Mouse (Mus musculus) heart, embryonic 16.5 days (tissue): ENCODE results near the gene Habp2. TPM values are rescaled to one million over a fixed set of nuclear protein-coding genes. Genes with fewer than 3 reads are reported as not detected.

Source experiments
- ATAC-seq: fragments of 200-750 bp; cut with Nextera tagmentation; replicated peaks from 2 replicates; pipeline ENCODE4 v1.8.0; 2017; ENCODE audit warnings: moderate number of reproducible peaks; ENCODE audit not compliant: insufficient read depth, low FRiP score; ENCODE audit errors: extremely low read depth
- H3K27ac ChIP-seq: fragments of 300-500 bp; sonication (generic); 2 replicates; pipeline ENCODE4 v1.5.1; 2014; ENCODE audit warnings: mild to moderate bottlenecking, low read length, control low read depth, moderate library complexity
- H3K27me3 ChIP-seq: fragments of 300-500 bp; sonication (generic); 2 replicates; pipeline ENCODE4 v1.6.1; 2014; ENCODE audit warnings: low read length, mixed read lengths; ENCODE audit not compliant: control insufficient read depth, insufficient read depth
- H3K36me3 ChIP-seq: fragments of 300-500 bp; sonication (generic); 2 replicates; pipeline ENCODE4 v1.6.1; 2014; ENCODE audit not compliant: control insufficient read depth, insufficient read depth
- H3K4me1 ChIP-seq: fragments of 300-500 bp; sonication (generic); 2 replicates; pipeline ENCODE4 v1.6.1; 2014; ENCODE audit warnings: low read length, mixed read lengths; ENCODE audit not compliant: control insufficient read depth, insufficient read depth
- H3K4me2 ChIP-seq: fragments of 300-500 bp; sonication (generic); 2 replicates; pipeline ENCODE4 v1.6.1; 2014; ENCODE audit warnings: low read depth, mild to moderate bottlenecking, control low read depth, low read length
- H3K4me3 ChIP-seq: fragments of 300-500 bp; sonication (generic); 2 replicates; pipeline ENCODE4 v1.5.1; 2014; ENCODE audit warnings: mild to moderate bottlenecking, control low read depth, low read length
- H3K9ac ChIP-seq: fragments of 300-500 bp; sonication (generic); 2 replicates; pipeline ENCODE4 v1.6.1; 2014; ENCODE audit warnings: low read length, control low read depth
- H3K9me3 ChIP-seq: fragments of 300-500 bp; sonication (generic); replicated peaks from 2 replicates; pipeline ENCODE4 v1.6.1; 2016; ENCODE audit warnings: low read length; ENCODE audit not compliant: control insufficient read depth
- WGBS: fragments of 180-500 bp; shearing (Covaris S2); extraction: QIAGEN DNeasy Blood & Tissue Kit; methylation state at CpG from one replicate; pipeline ENCODE4 v1.1.7; 2014; 5-methylcytosine and 5-hydroxymethylcytosine counted together
- polyA plus RNA-seq: library from polyadenylated mRNA; unstranded; fragments of >200 nt; fragmentation: Nextera tagmentation; extraction: Ambion mirVana; gene quantifications from 2 replicates; pipeline ENCODE4 v1.2.1, GENCODE M21; 2015

Gene Habp2
- polyA plus RNA-seq, 1 experiment from 2014 or later, result 2.2 TPM

DNA sequence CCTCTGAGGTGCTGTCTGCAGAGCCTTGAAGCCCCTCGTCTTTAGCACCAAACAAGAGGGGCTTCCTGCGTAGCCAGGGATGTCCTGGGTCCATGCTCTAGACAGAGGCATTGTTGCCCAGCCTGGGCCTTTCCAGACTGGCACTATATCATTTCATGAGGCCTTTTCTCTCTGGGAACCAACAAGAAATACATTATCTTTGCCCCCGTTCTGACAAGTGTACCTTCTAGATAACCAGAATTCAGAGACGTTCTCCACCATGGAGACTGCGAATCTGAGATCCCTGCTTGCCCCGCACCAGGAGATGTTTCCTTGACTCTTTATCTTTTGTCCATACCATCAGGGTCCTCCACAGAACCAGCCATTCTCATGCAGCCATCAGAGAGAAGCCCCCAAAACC lies 32.7 kb downstream of the Habp2 start:
- ATAC-seq, result no peak
- H3K27ac ChIP-seq, result no peak overlapping the region
- H3K9me3 ChIP-seq, result no peaks in the 10 kb centered on the region
- H3K4me3 ChIP-seq, result no peak overlapping the region
- peak overlapping the region; percentile 44; the same call in 1 of the 2 replicates for H3K4me2 ChIP-seq
- H3K4me1 ChIP-seq, result peaks cover 2% of the 10 kb centered on the region; the same call in 1 of the 2 replicates
- H3K9ac ChIP-seq, result no peak overlapping the region
- H3K36me3 ChIP-seq, result peaks cover 21% of the 10 kb centered on the region
- 79% methylated on average over 6 of the region's 6 CpGs for WGBS
- H3K27me3 ChIP-seq, result no peaks in the 10 kb centered on the region

DNA sequence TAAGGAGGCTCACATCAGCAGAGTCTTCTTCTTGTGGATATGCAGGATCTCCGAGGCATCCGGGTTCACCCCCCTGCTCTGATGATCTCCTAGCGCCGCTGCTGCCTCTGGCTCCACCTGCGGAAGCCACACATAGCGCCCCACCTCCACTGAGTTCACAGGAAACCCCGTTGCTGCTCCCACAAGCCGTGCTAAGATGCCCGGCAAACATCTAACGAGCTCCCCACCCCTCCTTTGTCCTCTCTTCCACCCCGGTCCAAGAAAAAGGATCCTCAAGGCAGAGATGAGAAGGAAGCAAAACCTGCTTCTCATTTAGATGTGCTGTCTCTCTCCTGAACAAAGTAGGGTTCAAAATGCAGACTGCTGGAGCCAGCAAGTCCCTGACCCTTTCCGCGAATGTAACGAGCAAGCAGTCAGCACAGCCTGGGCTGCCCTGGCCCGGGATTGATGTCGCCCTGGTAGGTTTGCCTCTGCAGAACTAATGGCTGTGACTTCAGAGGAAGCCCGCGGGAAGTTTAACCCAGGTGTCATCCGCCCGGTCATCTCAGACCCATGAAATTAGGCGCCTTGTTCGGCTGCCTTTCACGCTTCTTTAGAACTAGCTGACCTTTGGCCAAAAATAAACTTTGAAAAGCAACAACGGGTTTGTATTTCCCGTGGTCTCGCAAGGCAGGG lies 33.4 kb downstream of the Habp2 start:
- no peak overlapping the region for H3K27ac ChIP-seq
- peak overlapping the region; percentile 44 for H3K4me2 ChIP-seq
- no peak overlapping the region; the same call in 1 of the 2 replicates for H3K9ac ChIP-seq
- ATAC-seq, result no peak
- 40% methylated on average over 26 of the region's 26 CpGs for WGBS
- H3K36me3 ChIP-seq, result peaks cover 21% of the 10 kb centered on the region
- H3K4me3 ChIP-seq, result peak overlapping the region; percentile 18
- no peaks in the 10 kb centered on the region for H3K27me3 ChIP-seq
- H3K9me3 ChIP-seq, result no peaks in the 10 kb centered on the region
- H3K4me1 ChIP-seq, result peaks cover 5% of the 10 kb centered on the region

DNA sequence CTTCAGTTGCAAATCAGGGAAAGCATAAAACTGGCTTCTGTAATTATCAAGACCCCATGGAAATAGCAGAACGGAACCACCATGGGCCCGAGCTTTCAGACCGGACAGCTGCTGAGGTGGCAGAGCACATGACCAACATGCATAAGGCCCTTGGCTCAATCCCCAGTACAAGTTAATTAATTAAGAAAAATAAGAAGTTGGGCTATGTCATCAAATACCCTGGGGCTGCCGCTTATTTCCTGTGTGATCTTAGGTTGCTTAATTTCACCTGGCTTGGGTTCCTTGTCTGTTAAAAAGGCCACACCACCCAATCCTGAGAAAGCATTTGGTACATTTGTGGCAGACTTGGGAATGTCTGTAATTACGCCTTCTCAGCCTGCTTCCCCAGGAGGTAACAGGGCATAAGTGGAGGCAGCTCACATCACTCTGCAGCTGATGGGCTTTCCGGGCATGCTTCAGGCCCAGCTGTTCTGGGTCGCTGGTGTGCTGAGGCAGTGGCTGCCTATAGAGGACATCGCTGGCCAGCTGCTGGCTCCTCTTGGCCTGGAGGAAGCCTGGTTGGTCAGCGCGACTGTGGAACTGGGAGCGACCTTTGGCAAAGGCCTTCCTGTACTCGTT lies 34.5 kb downstream of the Habp2 start:
- Histone ChIP-seq H3K9me3 (no peaks in the 10 kb centered on the region), H3K9ac (no peak overlapping the region), H3K4me1 (peaks cover 13% of the 10 kb centered on the region), H3K4me3 (no peak overlapping the region), H3K4me2 (no peak overlapping the region), H3K27ac (no peak overlapping the region), H3K27me3 (no peaks in the 10 kb centered on the region), H3K36me3 (peaks cover 21% of the 10 kb centered on the region)
- no peak for ATAC-seq
- 82% methylated on average over 12 of the region's 12 CpGs for WGBS

DNA sequence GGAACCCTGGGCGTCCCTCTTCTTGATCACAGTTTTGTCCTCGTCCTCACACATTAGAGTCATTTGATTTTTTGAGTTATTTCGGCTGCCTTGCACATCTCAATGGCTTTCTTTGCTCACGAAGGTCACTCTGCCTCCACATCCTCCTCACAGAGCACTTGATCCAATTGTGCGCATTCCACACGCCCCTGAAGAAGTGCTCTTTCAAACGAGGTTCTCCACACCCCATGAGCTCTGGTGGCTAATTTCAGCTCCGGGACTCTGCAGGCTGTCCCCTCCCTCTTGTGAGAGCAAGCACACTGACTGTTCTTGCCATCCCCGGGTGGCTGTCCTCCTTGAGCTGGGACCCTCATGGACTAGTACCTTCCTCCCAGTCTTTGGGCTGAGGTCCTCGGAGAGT lies 38.7 kb downstream of the Habp2 start:
- no peak overlapping the region for H3K27ac ChIP-seq
- 55% methylated on average over 10 of the region's 10 CpGs for WGBS
- no peak overlapping the region for H3K4me3 ChIP-seq
- H3K9ac ChIP-seq, result no peak overlapping the region
- H3K4me2 ChIP-seq, result no peak overlapping the region
- no peaks in the 10 kb centered on the region for H3K9me3 ChIP-seq
- peaks cover 27% of the 10 kb centered on the region for H3K36me3 ChIP-seq
- no peak for ATAC-seq
- H3K27me3 ChIP-seq, result no peaks in the 10 kb centered on the region
- H3K4me1 ChIP-seq, result peaks cover 14% of the 10 kb centered on the region

DNA sequence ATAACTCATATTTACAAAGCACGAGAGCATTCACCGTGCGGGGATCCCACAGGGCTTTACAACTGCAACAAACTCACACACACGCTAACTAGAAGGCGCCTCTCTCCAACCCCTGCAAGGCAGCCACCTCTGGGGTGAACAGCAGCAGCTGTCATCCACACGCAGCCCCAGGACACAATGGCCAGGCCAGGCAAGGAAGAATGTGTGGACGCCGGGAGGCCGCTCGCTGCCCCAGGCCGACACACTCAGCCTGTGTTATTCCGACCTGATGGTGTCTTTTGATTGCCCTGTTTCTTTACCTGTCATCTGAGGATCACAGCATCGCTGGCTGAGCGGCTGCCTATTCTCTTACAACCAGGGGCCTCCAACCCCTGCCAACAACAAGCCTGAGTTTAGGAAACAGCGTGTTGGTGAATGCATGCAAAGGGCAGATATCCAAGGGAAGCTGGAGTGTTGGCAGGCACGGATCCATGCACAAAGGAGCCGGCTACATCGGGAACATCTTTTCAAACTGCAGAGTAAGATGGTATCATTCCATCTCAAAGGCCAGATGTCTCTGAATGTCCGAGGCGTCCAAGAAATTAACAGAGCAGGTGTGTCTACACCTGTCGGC lies 39.4 kb downstream of the Habp2 start:
- Histone ChIP-seq H3K36me3 (peaks cover 30% of the 10 kb centered on the region), H3K27me3 (no peaks in the 10 kb centered on the region), H3K4me2 (no peak overlapping the region), H3K9ac (no peak overlapping the region), H3K27ac (no peak overlapping the region), H3K4me3 (no peak overlapping the region), H3K9me3 (no peaks in the 10 kb centered on the region), H3K4me1 (peaks cover 14% of the 10 kb centered on the region)
- no peak for ATAC-seq
- 50% methylated on average over 21 of the region's 21 CpGs for WGBS

DNA sequence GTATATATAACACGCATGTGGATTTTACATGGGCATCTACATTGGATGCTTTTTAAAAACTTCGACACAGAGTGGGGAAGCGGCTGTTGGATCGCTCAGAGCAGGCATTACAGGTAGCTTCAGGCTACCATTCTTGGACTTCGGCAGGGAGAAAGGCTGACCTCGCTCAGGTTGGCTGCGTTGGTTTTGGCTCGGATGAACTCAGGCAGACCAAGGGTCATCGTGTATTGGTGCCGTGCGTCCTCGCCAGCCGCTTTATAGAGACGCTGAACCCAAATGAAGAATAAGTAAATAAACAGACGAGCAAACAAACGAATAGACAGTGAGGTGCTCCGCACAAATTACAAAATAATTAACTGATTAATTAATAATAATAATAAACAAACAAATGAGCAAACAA lies 49.4 kb downstream of the Habp2 start:
- Histone ChIP-seq H3K4me3 (no peak overlapping the region), H3K4me2 (no peak overlapping the region), H3K4me1 (no peaks in the 10 kb centered on the region), H3K27me3 (no peaks in the 10 kb centered on the region), H3K27ac (no peak overlapping the region), H3K36me3 (peaks cover 56% of the 10 kb centered on the region), H3K9me3 (no peaks in the 10 kb centered on the region), H3K9ac (no peak overlapping the region)
- WGBS, result 95% methylated on average over 17 of the region's 17 CpGs
- ATAC-seq, result no peak

DNA sequence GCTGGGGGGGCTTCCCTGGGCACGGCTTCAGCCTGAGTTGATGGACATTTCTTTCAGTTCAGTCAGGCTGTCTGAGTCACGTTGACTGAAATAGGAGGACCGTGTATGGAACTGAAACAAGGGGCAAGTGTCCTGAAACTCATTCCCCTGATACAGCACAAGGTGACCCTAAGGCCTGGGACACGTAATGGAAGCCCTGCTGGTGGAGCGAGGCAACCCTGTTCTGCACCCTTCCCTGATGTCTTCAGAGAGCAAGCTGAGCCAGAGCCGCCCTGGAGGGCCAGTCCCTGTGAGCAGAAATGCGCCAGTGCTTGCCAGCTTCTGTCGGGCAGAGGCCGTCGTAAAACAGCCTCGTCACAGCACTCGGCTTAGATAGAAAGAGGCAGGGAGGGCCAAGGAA lies 49.9 kb downstream of the Habp2 start:
- Histone ChIP-seq H3K9me3 (no peaks in the 10 kb centered on the region), H3K9ac (no peak overlapping the region), H3K36me3 (peaks cover 56% of the 10 kb centered on the region), H3K27me3 (no peaks in the 10 kb centered on the region), H3K27ac (peak overlapping the region; percentile 22), H3K4me3 (no peak overlapping the region), H3K4me2 (no peak overlapping the region), H3K4me1 (no peaks in the 10 kb centered on the region)
- WGBS, result 67% methylated on average over 12 of the region's 12 CpGs
- ATAC-seq, result peak; percentile 37; the same call in 1 of the 2 replicates

DNA sequence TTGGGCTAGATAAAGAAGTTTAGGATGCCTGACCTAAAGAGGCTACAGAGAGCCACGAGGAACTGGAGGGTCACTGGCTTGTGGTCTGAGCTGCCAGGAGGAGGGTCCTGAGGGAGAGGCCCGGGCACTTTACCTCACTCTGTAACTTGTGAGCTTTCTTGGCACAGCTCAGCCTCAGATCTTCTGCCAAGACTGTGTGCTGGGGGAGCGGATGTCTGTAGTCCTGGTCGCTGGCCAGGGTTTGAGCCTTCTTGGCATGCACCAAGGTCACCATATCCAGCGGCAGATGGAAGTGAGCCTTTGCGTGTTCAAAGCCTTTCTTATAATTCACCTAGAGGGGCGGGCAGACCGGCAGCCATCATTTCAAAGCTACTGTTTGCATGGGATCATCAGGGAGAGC lies 55.1 kb downstream of the Habp2 start:
- 60% methylated on average over 8 of the region's 8 CpGs for WGBS
- H3K9ac ChIP-seq, result no peak overlapping the region
- H3K4me2 ChIP-seq, result no peak overlapping the region
- no peaks in the 10 kb centered on the region for H3K4me1 ChIP-seq
- no peaks in the 10 kb centered on the region for H3K9me3 ChIP-seq
- H3K4me3 ChIP-seq, result no peak overlapping the region
- 0 out of 2 replicates have a peak, but pooled peaks have one; percentile 45 for ATAC-seq
- H3K27ac ChIP-seq, result no peak overlapping the region
- peaks cover 41% of the 10 kb centered on the region for H3K36me3 ChIP-seq
- H3K27me3 ChIP-seq, result no peaks in the 10 kb centered on the region

DNA sequence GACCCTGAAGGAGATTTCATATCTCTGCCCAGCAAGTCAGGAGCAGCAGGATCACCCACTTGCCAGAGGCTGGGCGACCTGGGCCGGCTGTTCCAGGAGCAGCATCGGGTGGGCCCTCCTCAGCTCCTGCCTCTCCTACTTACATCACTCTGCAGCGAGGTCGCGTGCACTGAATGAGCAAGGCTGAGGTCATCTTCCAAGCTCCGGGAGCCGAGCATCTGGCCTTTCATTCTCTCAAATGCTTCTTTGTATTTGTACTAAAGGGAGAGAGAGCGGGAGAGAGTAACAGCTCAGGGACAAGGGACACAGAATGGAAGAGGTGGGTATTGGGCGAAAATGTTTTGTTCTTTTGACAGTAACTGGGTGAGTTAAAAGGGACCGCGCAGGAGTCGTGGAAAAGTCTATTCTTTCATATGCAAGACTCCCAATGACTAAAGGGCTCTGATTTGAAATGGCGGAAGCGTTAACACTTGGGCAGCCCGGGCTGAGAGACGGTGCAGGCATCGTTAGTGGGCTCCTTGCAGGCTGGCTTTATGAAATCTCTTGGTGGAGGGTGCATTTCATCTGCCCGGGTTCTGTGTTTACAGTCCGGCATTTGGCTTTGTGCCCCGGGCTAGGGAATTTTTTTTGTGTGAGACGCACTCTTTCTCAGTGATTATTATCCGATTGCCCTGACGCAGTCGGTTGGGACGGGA lies 57.1 kb downstream of the Habp2 start:
- no peak overlapping the region for H3K27ac ChIP-seq
- H3K4me2 ChIP-seq, result no peak overlapping the region
- H3K4me1 ChIP-seq, result no peaks in the 10 kb centered on the region
- H3K36me3 ChIP-seq, result peaks cover 28% of the 10 kb centered on the region
- 67% methylated on average over 26 of the region's 26 CpGs for WGBS
- H3K9me3 ChIP-seq, result no peaks in the 10 kb centered on the region
- H3K4me3 ChIP-seq, result no peak overlapping the region
- no peak overlapping the region for H3K9ac ChIP-seq
- no peak for ATAC-seq
- no peaks in the 10 kb centered on the region for H3K27me3 ChIP-seq
